Mouse (Mus musculus): ENCODE measurements around the gene Fuz. TPM values are rescaled to one million over a fixed set of nuclear protein-coding genes. Genes with fewer than 3 reads are reported as not detected.
A peak's percentile ranks its signal among the peaks of the same experiment; 100 is the strongest.

Gene Fuz
- polyA plus RNA-seq (2017; shearing (Covaris generic)) = 10 to 100 TPM in 2 of 3 experiments, 1 to 10 TPM in 1; 8.0 to 15.3 (median 11.0) TPM

DNA sequence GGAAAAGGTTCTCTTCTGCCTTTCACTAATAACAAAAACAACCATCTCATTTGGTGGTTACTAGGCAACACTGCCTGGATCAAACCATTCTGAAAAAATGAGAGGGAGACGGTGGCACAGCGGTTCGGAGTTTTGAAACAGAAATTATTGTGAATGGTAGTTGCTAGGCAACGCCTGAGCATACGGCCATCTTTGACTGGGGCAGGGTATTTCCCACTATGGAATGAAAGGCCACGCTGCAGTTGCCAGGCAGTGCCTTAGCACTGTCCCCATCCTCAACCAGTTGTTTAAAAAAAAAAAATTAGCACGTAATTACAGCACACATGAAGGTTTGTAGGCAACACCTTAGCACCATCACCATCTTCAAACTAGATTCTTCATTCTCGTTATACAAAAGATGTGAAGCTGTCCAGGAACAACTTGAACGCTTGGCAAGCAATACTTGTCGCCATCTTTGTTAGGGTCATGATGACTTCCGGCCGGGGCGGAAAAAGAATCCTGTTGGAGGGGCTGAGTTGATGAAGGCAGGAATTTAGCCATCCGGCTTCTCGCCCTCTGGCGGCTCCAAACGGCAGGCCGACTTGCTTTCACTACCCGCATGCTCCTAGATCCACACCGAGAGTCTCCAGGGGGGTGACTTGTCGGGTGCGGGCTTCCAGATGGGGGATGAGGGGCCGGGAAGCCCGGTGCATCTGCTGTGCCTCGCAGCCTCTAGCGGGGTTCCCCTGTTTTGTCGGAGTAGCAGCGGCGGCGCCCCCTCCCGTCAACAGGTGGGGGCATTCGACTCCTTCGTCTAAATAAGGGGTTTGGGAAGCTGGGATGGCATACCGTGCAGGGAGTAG lies at the start of gene Fuz:
TSS of gene Fuz (plus strand) at position 487 of the 842 bp plus-strand sequence.
- peak; percentile 89 for ATAC-seq

DNA sequence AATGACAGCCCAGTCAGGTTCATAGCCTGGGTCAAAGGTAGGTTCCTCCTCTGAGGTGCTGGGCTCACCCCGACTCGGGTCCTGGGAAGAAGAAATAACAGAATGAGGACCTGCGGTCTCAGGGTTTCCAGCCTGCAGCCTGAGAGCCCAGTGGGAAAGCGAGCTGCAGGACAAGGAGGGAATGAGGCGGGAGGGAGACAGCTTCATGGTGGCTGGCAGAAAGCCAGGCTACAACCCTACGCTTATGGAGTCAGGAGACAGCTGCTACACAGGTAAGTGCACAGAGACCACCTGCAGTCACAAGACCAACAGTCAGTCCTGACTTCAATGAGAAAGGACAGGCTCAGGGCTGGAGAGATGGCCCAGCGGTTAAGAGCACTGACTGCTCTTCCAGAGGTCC lies 49.1 kb upstream of the Fuz start:
- ATAC-seq = no peak

DNA sequence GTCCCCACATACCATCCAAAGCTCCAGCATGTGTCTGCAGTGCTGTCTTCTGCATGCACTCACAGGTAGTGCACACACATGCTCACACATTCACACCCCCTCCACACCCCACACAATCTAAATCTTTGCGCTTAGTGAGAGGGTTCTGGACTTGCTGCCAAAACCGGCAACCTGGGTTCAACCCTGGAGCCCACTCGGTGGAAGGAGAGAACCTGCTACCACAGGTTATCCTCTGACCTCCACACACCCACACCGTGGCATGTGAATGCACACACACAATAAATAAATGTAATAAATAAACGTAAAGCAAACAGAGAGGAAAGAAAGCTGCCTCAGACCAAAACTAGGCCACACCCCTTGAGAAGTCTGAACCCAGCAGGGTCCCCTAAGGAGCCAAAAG lies 48.1 kb upstream of the Fuz start:
- ATAC-seq = no peak

DNA sequence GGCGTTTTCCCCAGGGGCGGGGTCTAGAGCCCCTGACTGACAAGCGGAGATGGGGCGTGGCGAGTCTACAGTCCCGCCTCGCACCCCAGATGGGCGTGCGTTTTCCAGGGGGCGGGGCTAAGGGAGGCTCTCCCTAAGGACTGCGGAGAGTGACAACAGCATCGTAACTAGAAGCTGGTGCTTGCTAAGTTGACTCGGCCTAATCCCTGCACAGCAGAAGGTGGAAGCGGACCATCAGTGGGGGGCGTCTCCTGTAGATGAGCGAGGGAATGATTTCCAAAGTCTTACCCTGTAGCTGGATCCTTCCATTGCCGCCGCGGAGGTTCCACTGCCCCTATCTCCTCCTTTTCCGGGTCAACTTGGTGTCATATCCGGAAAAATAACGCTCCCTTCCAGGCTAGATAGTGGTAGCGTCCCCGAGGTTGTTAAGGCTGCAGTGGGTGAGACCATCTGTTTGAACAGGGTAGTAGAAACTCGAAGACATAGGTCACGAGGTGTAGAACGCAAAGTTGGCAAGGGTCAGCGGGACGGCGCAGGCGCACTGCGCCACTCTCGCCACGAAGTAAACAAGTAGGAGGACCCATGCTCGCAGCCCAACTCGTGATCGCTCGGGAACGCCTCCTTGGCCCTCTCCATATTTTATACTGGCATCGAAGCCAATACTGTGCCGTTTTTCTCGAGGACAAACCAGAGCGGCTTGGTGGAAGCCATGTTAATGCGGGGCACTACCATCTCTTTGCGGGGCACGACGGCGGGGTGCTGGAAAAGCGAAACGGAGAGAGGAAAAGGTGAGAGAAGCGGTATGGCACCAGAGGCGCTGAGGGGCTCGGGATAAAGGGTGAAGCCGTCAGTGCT lies 47.1 kb upstream of the Fuz start, which contains the start of the genes Akt1s1 and Tbc1d17:
TSS of gene Akt1s1 (plus strand) at position 431 of the 855 bp plus-strand sequence.
TSS of gene Tbc1d17 (minus strand) at position 519 of the 855 bp plus-strand sequence.
- peak; percentile 78 for ATAC-seq

DNA sequence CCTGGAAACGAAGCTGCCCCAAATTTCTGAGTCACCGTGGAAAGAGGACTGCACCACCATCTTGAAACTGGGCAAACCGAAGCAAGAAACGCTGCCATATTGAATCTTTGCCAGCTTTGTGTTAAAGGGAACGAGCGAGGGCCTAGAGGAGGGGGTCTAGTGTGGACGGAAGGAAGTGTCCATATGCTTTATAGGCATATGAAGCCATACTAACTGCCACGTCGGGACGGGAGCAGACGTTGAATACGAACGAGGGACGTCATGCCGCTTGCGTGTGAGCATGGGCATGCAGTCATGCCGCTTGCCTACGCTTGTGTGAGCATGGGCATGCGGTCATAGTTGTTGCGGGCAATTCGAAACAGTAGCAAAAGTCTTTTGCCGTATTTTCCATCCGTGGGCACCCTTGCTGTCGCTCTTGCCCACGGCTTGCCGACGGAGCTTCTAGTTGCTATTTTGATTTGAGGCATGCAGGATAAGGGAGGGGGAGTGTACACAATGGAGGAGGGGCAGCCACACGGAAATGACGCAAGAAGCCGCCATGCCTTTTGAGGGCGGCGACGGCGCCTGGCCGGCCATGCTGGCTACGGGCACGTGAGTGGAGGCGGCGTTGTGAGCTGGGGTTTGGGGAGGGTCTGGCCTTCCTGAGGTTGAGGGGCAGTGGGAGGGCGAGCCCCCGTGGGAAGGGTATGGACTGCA lies 46.3 kb upstream of the Fuz start:
- ATAC-seq = peak; percentile 46

- ATAC-seq = no peak
Observed at GRCm38 (mm10) chr7:44850146-44850545, 45.7 kb upstream of the Fuz start.

DNA sequence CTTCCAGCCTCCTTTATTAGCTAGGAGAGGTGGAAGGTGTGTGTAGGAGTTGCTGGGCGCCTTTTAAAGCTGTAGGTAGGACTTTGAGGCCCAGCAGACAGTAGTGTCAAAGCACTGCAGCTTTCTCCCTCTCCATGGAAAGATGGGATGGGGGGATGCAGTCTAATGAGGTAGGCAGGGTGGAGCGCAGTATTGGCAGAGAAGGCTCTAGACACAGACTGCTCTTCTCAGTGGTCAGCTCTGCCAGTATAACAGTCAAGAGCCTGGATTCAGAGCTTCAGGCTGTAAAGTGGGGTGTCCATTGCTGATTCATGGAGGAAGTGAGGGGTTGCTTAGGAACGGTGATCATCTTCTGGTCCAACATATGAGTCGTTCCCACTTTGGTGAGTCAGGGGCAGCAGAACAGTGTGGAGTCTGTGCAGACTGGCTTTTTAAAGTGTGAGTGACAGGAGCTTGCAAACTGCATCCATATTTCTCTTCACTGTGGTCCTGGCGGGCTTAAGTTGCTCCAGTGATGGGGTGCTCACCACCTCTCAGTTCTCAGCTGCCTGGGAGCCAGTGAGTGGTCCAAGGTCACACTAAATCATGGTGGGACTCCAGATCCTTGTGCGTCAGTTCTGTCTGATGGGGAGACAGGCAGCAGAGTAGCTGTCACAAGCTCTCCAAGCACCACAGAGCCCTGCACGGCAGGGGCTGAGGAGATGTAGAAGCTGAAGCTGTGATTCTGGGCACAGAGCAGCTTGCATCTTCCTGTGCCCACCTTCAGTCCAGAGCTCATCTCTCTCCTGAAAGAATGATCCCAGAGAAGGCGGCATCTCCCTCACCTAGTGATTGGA lies 44.9 kb upstream of the Fuz start:
- ATAC-seq = no peak

DNA sequence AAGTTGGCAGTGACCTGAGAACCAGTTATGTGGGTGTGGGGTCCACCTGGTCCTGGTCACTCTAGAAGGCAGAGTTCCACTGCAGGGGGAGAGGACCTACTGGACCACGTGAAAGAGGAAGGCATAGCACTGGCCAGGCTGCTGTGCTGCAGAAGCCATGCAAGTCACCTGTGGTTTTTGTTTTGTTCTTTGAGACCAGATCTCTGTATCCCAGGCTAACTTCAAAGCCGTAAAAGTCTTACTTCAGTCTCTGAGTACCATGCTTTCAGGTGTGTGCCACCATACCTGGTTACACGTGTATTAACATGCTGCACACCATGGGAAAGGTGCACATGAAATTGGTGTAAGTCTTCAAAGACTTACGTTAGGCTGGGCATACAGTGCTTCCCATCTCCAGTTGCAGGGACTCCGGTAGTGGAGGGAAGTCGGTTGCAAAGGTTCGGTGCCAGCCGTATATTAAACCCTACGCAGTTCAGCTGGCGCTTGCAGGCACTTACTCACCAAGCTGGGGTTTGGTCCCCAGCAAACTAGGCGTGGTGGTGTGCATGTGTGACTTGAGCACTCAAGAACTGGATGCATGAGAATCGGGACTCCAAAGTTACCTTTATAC lies 44.1 kb upstream of the Fuz start:
- no peak for ATAC-seq

DNA sequence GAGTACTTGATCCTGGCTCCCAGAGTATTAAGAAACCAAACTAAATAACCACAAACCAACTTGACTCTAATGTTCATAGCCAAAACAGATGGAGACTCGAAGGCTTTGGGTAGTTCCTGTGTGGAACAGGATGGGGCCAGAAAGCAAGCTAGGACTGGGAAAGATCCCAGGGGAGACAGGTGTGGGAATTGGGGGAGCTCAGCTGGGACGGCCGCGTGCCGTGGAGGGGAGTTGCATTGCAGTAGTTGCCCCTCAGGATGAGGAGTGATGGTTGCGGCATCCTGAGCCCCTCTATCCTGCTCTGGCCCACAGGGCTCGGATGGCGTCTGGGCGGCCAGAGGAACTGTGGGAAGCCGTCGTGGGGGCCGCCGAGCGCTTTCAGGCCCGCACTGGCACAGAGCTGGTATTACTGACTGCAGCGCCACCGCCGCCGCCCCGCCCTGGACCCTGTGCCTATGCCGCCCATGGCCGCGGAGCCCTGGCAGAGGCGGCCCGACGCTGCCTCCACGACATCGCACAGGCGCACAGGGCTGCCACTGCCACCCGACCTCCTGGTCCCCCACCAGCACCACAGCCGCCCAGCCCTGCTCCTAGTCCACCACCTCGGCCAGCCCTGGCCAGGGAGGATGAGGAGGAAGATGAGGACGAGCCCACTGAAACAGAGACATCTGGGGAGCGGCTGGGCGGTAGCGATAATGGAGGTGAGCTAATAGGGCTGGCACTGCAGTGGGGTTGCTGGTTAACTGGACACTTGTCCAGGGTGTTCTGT lies 43.4 kb upstream of the Fuz start:
- ATAC-seq = no peak

DNA sequence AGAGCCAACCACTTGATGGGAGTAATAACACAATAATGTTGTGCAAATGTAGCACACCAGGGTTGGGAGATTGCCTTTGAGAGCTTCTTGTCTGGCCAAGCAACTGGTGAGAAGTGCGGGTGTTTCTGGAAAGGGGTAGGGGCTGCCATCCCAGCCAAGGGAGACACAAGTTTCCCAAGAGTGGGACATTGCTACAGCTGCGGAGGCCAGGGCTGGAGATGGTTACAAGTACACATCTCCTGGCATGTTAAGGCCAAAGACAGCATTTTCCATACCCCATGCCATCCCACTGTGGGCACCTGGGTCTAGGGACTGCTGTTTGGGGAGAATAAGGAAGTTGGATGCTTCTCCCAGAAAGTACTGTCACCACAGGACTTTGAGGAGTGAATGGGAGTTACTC lies 42.8 kb upstream of the Fuz start:
- no peak for ATAC-seq

- ATAC-seq = no peak
Observed at GRCm38 (mm10) chr7:44853596-44854355, 42.1 kb upstream of the Fuz start.

DNA sequence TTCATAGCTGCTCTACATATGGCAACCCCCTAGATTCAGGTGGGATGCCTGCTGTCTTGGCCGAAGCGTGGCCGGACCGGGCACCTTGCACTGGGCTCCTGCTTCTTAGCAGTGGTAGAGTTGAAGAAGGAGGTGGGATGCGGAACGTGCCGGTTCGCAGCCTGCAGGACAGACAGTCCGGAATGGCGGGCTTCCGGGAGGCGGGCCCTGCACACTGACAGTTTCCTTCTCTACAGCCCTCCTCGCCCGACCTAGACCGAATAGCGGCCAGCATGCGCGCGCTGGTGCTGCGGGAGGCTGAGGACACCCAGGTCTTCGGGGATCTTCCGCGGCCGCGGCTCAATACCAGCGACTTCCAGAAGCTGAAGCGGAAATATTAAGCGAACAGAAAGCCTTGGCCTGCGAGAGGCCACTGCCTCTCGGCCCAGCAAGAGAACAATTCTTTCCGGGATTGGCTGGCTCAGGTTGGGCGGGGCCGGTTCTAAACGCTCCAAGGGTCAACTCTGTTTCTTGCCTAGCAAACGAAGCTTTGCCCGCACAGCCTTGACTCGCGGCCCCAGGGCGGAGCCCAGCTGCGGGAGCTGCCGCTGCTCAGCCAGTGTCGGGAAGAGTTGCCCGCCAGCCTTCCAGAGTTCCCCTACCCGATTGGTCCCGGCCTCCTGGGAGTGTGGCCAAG lies 41.4 kb upstream of the Fuz start:
- ATAC-seq = peak; percentile 51

GRCm38 (mm10) chr7:44855036-44855435 lies 40.8 kb upstream of the Fuz start:
- no peak for ATAC-seq

- no peak for ATAC-seq
Observed at GRCm38 (mm10) chr7:44856265-44856916, 39.5 kb upstream of the Fuz start.

- peak; percentile 64 for ATAC-seq
Observed at GRCm38 (mm10) chr7:44857042-44857552, 38.8 kb upstream of the Fuz start, which contains the start of gene Pnkp. Pnkp (plus strand) TSS chr7:44857139.

GRCm38 (mm10) chr7:44857905-44858304 lies 38.0 kb upstream of the Fuz start:
- no peak for ATAC-seq

DNA sequence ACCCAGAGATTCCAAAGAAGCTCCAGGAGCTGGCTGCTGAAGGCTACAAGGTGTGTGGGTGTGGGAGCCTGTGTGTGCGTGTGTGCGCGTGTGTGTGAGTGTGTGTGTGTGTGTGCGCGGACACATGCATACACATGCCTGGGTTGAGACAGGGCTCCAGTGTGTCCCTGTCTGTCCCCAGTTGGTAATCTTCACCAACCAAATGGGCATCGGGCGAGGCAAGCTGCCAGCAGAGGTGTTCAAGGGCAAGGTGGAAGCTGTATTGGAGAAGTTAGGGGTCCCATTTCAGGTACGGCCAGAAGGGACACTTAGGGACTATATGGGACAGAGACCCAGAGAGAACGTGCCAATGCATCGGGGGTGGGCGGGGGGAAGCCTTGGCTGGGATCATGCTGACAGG lies 36.0 kb upstream of the Fuz start:
- no peak for ATAC-seq

All from inflammation-experienced regulatory T-cells, adult 6 months (primary cell).